Mouse (Mus musculus): ENCODE data around the gene Tet3. TPM values are rescaled to one million over a fixed set of nuclear protein-coding genes. Genes with fewer than 3 reads are reported as not detected.

Gene Tet3
- polyA plus RNA-seq, 1 experiment from 2014 or later = 35.8 TPM

- H3K4me3 ChIP-seq (ENCODE audit: low read depth, low read length) = no peak overlapping the region
- no peak overlapping the region for H3K9ac ChIP-seq (ENCODE audit: low read length)
- no peak overlapping the region for H3K27ac ChIP-seq (replicated peaks; ENCODE audit: low read depth, low read length)
- DNase-seq (ENCODE audit: low spot score) = no peak
- no peak overlapping the region for H3K4me2 ChIP-seq (ENCODE audit: low read depth, severe bottlenecking)
- peaks cover 5% of the 10 kb centered on the region; the same call in 1 of the 2 replicates for H3K4me1 ChIP-seq (ENCODE audit: control insufficient read depth, insufficient read depth, low read length)
- no peak for ATAC-seq (ENCODE audit: insufficient number of reproducible peaks, low FRiP score, low TSS enrichment, low read depth)
- H3K36me3 ChIP-seq (ENCODE audit: control insufficient read depth, insufficient read depth, low read length) = peaks cover 11% of the 10 kb centered on the region; the same call in 1 of the 2 replicates
- 84% methylated on average over 9 of the region's 9 CpGs for WGBS
- no peaks in the 10 kb centered on the region for H3K27me3 ChIP-seq (ENCODE audit: control insufficient read depth, insufficient read depth, low read length)
- H3K9me3 ChIP-seq (ENCODE audit: control insufficient read depth, low read length) = no peaks in the 10 kb centered on the region
Measured at GRCm38 (mm10) chr6:83411635-83412361, 47.1 kb downstream of the Tet3 start.

DNA sequence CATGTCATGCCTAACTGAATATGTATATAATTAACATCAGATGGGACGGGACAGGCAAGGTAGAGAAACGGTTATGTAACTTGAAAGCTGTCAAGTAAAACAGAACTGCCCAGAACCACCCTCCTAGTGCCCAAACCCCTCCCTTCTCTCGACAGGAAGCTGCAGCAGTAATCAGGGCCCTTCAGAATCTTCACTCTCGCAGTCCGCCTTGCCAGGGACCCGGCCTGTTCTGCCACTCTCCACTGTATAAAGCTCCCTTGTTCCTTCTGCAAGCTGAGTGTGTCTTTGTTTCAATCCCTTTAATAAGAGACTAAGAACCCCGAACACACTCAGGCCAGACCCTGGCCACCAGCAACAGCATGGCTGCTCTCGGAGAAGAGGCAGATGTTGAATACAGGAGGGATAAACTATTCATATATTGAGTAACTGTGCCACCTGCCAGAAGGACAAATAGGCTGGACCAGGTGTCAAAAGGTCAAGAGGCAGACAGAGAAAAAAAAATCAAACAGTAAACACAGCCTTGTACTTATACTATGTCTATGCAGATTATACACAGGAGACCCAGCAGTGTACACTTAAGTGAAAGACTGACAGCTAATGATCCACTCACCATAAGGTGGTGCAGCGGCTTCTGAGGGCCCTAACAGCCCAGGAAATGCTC is 48.7 kb downstream of the Tet3 start:
- 72% methylated on average over 9 of the region's 9 CpGs for WGBS
- H3K4me1 ChIP-seq (ENCODE audit: control insufficient read depth, insufficient read depth, low read length) = peaks cover 5% of the 10 kb centered on the region; the same call in 1 of the 2 replicates
- ATAC-seq (ENCODE audit: insufficient number of reproducible peaks, low FRiP score, low TSS enrichment, low read depth) = no peak
- H3K27me3 ChIP-seq (ENCODE audit: control insufficient read depth, insufficient read depth, low read length) = no peaks in the 10 kb centered on the region
- no peak overlapping the region for H3K9ac ChIP-seq (ENCODE audit: low read length)
- no peaks in the 10 kb centered on the region for H3K9me3 ChIP-seq (ENCODE audit: control insufficient read depth, low read length)
- no peak overlapping the region for H3K27ac ChIP-seq (replicated peaks; ENCODE audit: low read depth, low read length)
- H3K4me3 ChIP-seq (ENCODE audit: low read depth, low read length) = no peak overlapping the region
- DNase-seq (ENCODE audit: low spot score) = no peak
- H3K4me2 ChIP-seq (ENCODE audit: low read depth, severe bottlenecking) = no peak overlapping the region
- H3K36me3 ChIP-seq (ENCODE audit: control insufficient read depth, insufficient read depth, low read length) = peaks cover 12% of the 10 kb centered on the region; the same call in 1 of the 2 replicates

GRCm38 (mm10) chr6:83408510-83408909 is 50.4 kb downstream of the Tet3 start:
- Histone ChIP-seq H3K9me3 (ENCODE audit: control insufficient read depth, low read length) (no peaks in the 10 kb centered on the region), H3K4me3 (ENCODE audit: low read depth, low read length) (no peak overlapping the region), H3K4me2 (ENCODE audit: low read depth, severe bottlenecking) (no peak overlapping the region), H3K9ac (ENCODE audit: low read length) (no peak overlapping the region), H3K36me3 (ENCODE audit: control insufficient read depth, insufficient read depth, low read length) (peaks cover 27% of the 10 kb centered on the region), H3K27me3 (ENCODE audit: control insufficient read depth, insufficient read depth, low read length) (no peaks in the 10 kb centered on the region), H3K27ac (replicated peaks; ENCODE audit: low read depth, low read length) (no peak overlapping the region), H3K4me1 (ENCODE audit: control insufficient read depth, insufficient read depth, low read length) (peaks cover 5% of the 10 kb centered on the region; the same call in 1 of the 2 replicates)
- DNase-seq (ENCODE audit: low spot score) (no peak), ATAC-seq (ENCODE audit: insufficient number of reproducible peaks, low FRiP score, low TSS enrichment, low read depth) (no peak)
- 95% methylated on average over 9 of the region's 9 CpGs for WGBS

- Histone ChIP-seq H3K9ac (ENCODE audit: low read length) (no peak overlapping the region), H3K27ac (replicated peaks; ENCODE audit: low read depth, low read length) (no peak overlapping the region), H3K4me1 (ENCODE audit: control insufficient read depth, insufficient read depth, low read length) (0 out of 2 replicates have a peak, but pooled peaks cover 2% of the 10 kb centered on the region), H3K27me3 (ENCODE audit: control insufficient read depth, insufficient read depth, low read length) (no peaks in the 10 kb centered on the region), H3K36me3 (ENCODE audit: control insufficient read depth, insufficient read depth, low read length) (peaks cover 33% of the 10 kb centered on the region), H3K9me3 (ENCODE audit: control insufficient read depth, low read length) (no peaks in the 10 kb centered on the region), H3K4me3 (ENCODE audit: low read depth, low read length) (no peak overlapping the region), H3K4me2 (ENCODE audit: low read depth, severe bottlenecking) (no peak overlapping the region)
- ATAC-seq (ENCODE audit: insufficient number of reproducible peaks, low FRiP score, low TSS enrichment, low read depth) (no peak), DNase-seq (ENCODE audit: low spot score) (no peak)
- 90% methylated on average over 7 of the region's 7 CpGs for WGBS
Measured at GRCm38 (mm10) chr6:83405511-83406064, 53.3 kb downstream of the Tet3 start.

DNA sequence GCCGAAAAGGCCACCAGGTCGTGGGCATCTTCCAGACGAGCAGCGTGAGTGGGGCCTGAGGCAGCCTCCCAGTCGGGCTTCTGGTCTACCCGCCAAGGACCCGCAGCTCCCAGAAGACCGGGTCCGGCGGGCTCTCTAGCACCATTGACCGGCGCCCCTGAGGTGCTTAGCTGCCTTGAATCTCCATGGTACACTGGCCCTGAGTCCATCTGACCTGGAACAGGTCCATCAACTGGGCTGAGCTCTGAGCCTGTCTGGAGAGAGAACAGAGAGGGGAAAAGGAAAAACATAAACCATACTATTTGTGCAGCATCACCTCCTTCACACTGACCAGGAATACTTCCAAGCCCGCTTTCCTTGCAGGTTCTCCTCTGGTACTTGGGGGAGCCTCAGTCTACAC is 54.3 kb downstream of the Tet3 start:
- Histone ChIP-seq H3K4me1 (ENCODE audit: control insufficient read depth, insufficient read depth, low read length) (no peaks in the 10 kb centered on the region), H3K27me3 (ENCODE audit: control insufficient read depth, insufficient read depth, low read length) (no peaks in the 10 kb centered on the region), H3K9me3 (ENCODE audit: control insufficient read depth, low read length) (no peaks in the 10 kb centered on the region), H3K4me3 (ENCODE audit: low read depth, low read length) (no peak overlapping the region), H3K4me2 (ENCODE audit: low read depth, severe bottlenecking) (no peak overlapping the region), H3K36me3 (ENCODE audit: control insufficient read depth, insufficient read depth, low read length) (peaks cover 33% of the 10 kb centered on the region), H3K9ac (ENCODE audit: low read length) (no peak overlapping the region), H3K27ac (replicated peaks; ENCODE audit: low read depth, low read length) (no peak overlapping the region)
- no peak for DNase-seq (ENCODE audit: low spot score)
- ATAC-seq (ENCODE audit: insufficient number of reproducible peaks, low FRiP score, low TSS enrichment, low read depth) = no peak
- 97% methylated on average over 13 of the region's 13 CpGs for WGBS

DNA sequence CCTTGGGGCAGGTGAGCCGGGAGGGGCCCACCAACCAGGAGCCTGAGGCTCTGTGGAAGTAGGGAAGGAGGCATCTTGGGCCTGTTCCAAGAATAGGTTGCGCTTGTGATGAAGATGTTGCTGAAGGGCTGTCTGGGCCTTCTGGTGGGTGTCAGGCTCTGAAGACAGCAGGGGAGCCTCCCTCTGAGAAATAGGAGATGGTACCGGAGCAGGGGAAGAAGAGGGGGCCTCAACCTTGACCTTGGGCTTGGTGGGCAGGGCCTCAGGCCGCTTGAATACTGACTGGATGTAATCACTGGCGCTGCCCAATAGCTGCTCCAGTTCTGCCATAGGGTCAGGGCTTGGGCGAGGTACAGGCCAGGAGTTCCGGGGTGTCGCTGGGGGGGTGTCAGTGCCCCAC is 55.4 kb downstream of the Tet3 start:
- Histone ChIP-seq H3K4me1 (ENCODE audit: control insufficient read depth, insufficient read depth, low read length) (no peaks in the 10 kb centered on the region), H3K9me3 (ENCODE audit: control insufficient read depth, low read length) (no peaks in the 10 kb centered on the region), H3K36me3 (ENCODE audit: control insufficient read depth, insufficient read depth, low read length) (peaks cover 37% of the 10 kb centered on the region), H3K4me2 (ENCODE audit: low read depth, severe bottlenecking) (no peak overlapping the region), H3K27me3 (ENCODE audit: control insufficient read depth, insufficient read depth, low read length) (no peaks in the 10 kb centered on the region), H3K27ac (replicated peaks; ENCODE audit: low read depth, low read length) (no peak overlapping the region), H3K4me3 (ENCODE audit: low read depth, low read length) (no peak overlapping the region), H3K9ac (ENCODE audit: low read length) (no peak overlapping the region)
- no peak for DNase-seq (ENCODE audit: low spot score)
- 92% methylated on average over 8 of the region's 8 CpGs for WGBS
- ATAC-seq (ENCODE audit: insufficient number of reproducible peaks, low FRiP score, low TSS enrichment, low read depth) = no peak

DNA sequence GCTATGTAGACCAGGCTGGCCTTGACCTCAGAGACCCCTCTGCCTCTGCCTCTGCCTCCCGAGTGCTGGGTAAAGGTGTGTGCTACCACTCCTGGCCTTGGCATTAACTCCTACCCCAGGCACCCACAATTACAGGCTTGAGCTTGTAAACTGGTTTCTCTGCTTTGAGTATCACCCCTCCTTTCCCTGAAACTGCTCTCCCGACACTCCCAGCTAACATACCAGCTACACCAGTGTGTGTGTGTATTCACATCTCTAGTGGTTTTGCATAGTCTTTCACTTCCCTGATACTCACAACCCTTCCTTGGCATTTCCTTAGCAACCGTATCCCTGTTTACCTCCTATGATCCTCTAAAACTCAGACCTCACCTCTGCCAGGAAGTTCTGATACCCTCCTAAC is 59.1 kb downstream of the Tet3 start:
- no peak for DNase-seq (ENCODE audit: low spot score)
- Histone ChIP-seq H3K27ac (replicated peaks; ENCODE audit: low read depth, low read length) (no peak overlapping the region), H3K9ac (ENCODE audit: low read length) (no peak overlapping the region), H3K4me1 (ENCODE audit: control insufficient read depth, insufficient read depth, low read length) (no peaks in the 10 kb centered on the region), H3K27me3 (ENCODE audit: control insufficient read depth, insufficient read depth, low read length) (no peaks in the 10 kb centered on the region), H3K36me3 (ENCODE audit: control insufficient read depth, insufficient read depth, low read length) (peaks cover 39% of the 10 kb centered on the region), H3K9me3 (ENCODE audit: control insufficient read depth, low read length) (no peaks in the 10 kb centered on the region), H3K4me2 (ENCODE audit: low read depth, severe bottlenecking) (no peak overlapping the region), H3K4me3 (ENCODE audit: low read depth, low read length) (no peak overlapping the region)
- 74% methylated on average over 3 of the region's 3 CpGs for WGBS
- ATAC-seq (ENCODE audit: insufficient number of reproducible peaks, low FRiP score, low TSS enrichment, low read depth) = no peak

DNA sequence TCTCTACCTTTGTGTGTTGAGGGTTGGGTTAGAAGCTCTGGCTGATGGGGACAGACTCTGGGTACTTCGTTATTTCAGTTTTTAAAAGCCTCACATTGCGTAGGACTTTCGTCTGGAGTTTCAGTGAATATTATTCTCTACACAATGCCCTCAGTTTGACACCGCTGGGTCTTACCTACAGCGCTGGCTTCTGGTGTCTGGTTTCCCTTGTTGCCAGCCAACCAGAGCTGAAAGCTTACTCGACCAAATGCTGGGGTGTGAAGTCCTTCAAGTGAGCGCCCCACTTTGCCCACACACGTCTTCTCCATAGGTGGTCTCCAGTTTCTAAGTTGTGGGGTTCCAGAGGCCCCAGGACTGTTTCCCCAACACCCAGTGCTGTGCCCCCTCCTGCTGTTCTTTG is 61.2 kb downstream of the Tet3 start:
- no peak overlapping the region for H3K27ac ChIP-seq (replicated peaks; ENCODE audit: low read depth, low read length)

More for the DNA sequence above, 61.2 kb downstream of the Tet3 start:
- no peak overlapping the region for H3K4me3 ChIP-seq (ENCODE audit: low read depth, low read length)
- no peak overlapping the region for H3K4me2 ChIP-seq (ENCODE audit: low read depth, severe bottlenecking)
- no peaks in the 10 kb centered on the region for H3K4me1 ChIP-seq (ENCODE audit: control insufficient read depth, insufficient read depth, low read length)
- 66% methylated on average over 8 of the region's 8 CpGs for WGBS
- no peak overlapping the region for H3K9ac ChIP-seq (ENCODE audit: low read length)
- no peaks in the 10 kb centered on the region for H3K27me3 ChIP-seq (ENCODE audit: control insufficient read depth, insufficient read depth, low read length)
- peaks cover 27% of the 10 kb centered on the region; the same call in 1 of the 2 replicates for H3K36me3 ChIP-seq (ENCODE audit: control insufficient read depth, insufficient read depth, low read length)
- H3K9me3 ChIP-seq (ENCODE audit: control insufficient read depth, low read length) = no peaks in the 10 kb centered on the region
- ATAC-seq (ENCODE audit: insufficient number of reproducible peaks, low FRiP score, low TSS enrichment, low read depth) (no peak), DNase-seq (ENCODE audit: low spot score) (no peak)

All from limb, embryonic 11.5 days (tissue).